Mouse (Mus musculus) mesoderm, embryonic 11.5 days (tissue): ENCODE results near the gene Amigo2.
"Not testable (repeated sequence)": the region's sequence is repeated elsewhere in the genome, so short reads cannot be mapped to it uniquely, and the experiment has no call there.

Source experiments
- DNase-seq: peaks from one replicate; pipeline ENCODE4 v3.0.0-alpha.2; 2012; ENCODE audit warnings: low read depth, low spot score

The Amigo2 gene

GRCm38 (mm10) chr15:97216843-97217242, 30.2 kb downstream of the Amigo2 start:
- no peak for DNase-seq

- no peak for DNase-seq
Measured at GRCm38 (mm10) chr15:97212501-97213477, 34.3 kb downstream of the Amigo2 start.

GRCm38 (mm10) chr15:97209754-97210153, 37.3 kb downstream of the Amigo2 start:
- not testable (repeated sequence) for DNase-seq

- DNase-seq, result no peak
Measured at GRCm38 (mm10) chr15:97206506-97206905, 40.6 kb downstream of the Amigo2 start.

- no peak for DNase-seq
Measured at GRCm38 (mm10) chr15:97205776-97206175, 41.3 kb downstream of the Amigo2 start.

- no peak for DNase-seq
Measured at GRCm38 (mm10) chr15:97204889-97205288, 42.2 kb downstream of the Amigo2 start.

- DNase-seq, result no peak
Measured at GRCm38 (mm10) chr15:97196644-97197043, 50.4 kb downstream of the Amigo2 start.

GRCm38 (mm10) chr15:97195628-97196027, 51.5 kb downstream of the Amigo2 start:
- DNase-seq, result peak; percentile 80
